Mouse (Mus musculus) neural tube, embryonic 13.5 days (tissue): ENCODE results near the gene Dapk1. TPM values are rescaled to one million over a fixed set of nuclear protein-coding genes. Genes with fewer than 3 reads are reported as not detected.

Source experiments
- ATAC-seq: fragments of 200-750 bp; cut with Nextera tagmentation; 2 replicates; pipeline ENCODE4 v1.8.0; 2017; ENCODE audit warnings: low read depth, mild to moderate bottlenecking, moderate TSS enrichment, moderate library complexity
- H3K27ac ChIP-seq: fragments of 300-500 bp; sonication (generic); replicated peaks from 2 replicates; pipeline ENCODE4 v1.5.1; 2015; ENCODE audit warnings: moderate library complexity, mild to moderate bottlenecking, inconsistent platforms
- H3K27me3 ChIP-seq: fragments of 300-500 bp; sonication (generic); 2 replicates; pipeline ENCODE4 v1.6.1; 2015; ENCODE audit warnings: mild to moderate bottlenecking, inconsistent platforms
- H3K36me3 ChIP-seq: fragments of 300-500 bp; sonication (generic); 2 replicates; pipeline ENCODE4 v1.6.1; 2015; ENCODE audit warnings: mild to moderate bottlenecking, inconsistent platforms
- H3K4me1 ChIP-seq: fragments of 300-500 bp; sonication (generic); replicated peaks from 2 replicates; pipeline ENCODE4 v1.6.1; 2015; ENCODE audit warnings: inconsistent platforms
- H3K4me2 ChIP-seq: fragments of 300-500 bp; sonication (generic); 2 replicates; pipeline ENCODE4 v1.6.1; 2015; ENCODE audit warnings: inconsistent platforms, mild to moderate bottlenecking, moderate library complexity
- H3K4me3 ChIP-seq: fragments of 300-500 bp; sonication (generic); 2 replicates; pipeline ENCODE4 v1.5.1; 2015; ENCODE audit warnings: mild to moderate bottlenecking, inconsistent platforms
- H3K9ac ChIP-seq: fragments of 300-500 bp; sonication (generic); 2 replicates; pipeline ENCODE4 v1.6.1; 2015; ENCODE audit warnings: moderate library complexity, mild to moderate bottlenecking, inconsistent platforms
- H3K9me3 ChIP-seq: fragments of 300-500 bp; sonication (generic); 2 replicates; pipeline ENCODE4 v1.6.1; 2016; ENCODE audit warnings: inconsistent platforms
- WGBS: fragments of 180-500 bp; shearing (Covaris S2); methylation state at CpG from one replicate; pipeline ENCODE4 v1.1.7; 2015; 5-methylcytosine and 5-hydroxymethylcytosine counted together
- polyA plus RNA-seq: library from polyadenylated mRNA; unstranded; fragments of >200 nt; fragmentation: Nextera tagmentation; extraction: Ambion mirVana; gene quantifications from 2 replicates; pipeline ENCODE4 v1.2.1, GENCODE M21; 2015

The Dapk1 gene
- polyA plus RNA-seq, 1 experiment from 2014 or later, result 35.1 TPM

- H3K27ac ChIP-seq, result peak overlapping the region; percentile 6
- ATAC-seq, result no peak
These were observed 106.1 kb downstream of the Dapk1 start for GRCm38 (mm10) chr13:60707541-60708468.

DNA sequence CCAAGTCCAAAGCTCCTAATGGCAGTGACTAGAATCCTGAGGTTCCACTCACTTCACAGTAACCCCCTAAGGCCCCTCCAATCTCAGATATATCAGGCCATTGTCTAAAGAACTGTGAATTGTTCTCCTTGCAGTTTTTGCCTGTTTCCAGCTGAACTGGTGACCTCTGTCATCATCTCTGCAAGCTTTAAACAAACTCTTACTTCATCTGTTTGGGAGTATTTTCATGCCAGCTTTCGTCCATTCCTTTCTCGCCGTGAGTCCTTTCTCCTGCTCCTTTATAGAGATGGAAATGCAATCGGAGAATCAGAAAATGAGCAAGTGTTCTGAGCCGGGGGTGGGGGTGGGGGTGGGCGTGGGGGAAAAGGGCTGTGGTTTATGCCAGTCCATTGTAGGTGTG is 107.4 kb downstream of the Dapk1 start:
- Histone ChIP-seq H3K27ac (no peak overlapping the region), H3K9me3 (no peaks in the 10 kb centered on the region), H3K4me1 (peaks cover 23% of the 10 kb centered on the region), H3K4me3 (no peak overlapping the region), H3K36me3 (no peaks in the 10 kb centered on the region), H3K4me2 (no peak overlapping the region), H3K27me3 (no peaks in the 10 kb centered on the region), H3K9ac (no peak overlapping the region)
- ATAC-seq, result no peak
- 67% methylated on average over 6 of the region's 6 CpGs for WGBS

More at GRCm38 (mm10) chr13:60707541-60708468, 106.1 kb downstream of the Dapk1 start:
- H3K36me3 ChIP-seq, result no peaks in the 10 kb centered on the region
- H3K4me2 ChIP-seq, result no peak overlapping the region
- WGBS, result 52% methylated on average over 16 of the region's 16 CpGs
- H3K9ac ChIP-seq, result 0 out of 2 replicates have a peak overlapping the region, but pooled peaks have one; percentile 0
- no peaks in the 10 kb centered on the region for H3K27me3 ChIP-seq
- H3K4me1 ChIP-seq, result peaks cover 23% of the 10 kb centered on the region
- H3K4me3 ChIP-seq, result no peak overlapping the region
- no peaks in the 10 kb centered on the region for H3K9me3 ChIP-seq

DNA sequence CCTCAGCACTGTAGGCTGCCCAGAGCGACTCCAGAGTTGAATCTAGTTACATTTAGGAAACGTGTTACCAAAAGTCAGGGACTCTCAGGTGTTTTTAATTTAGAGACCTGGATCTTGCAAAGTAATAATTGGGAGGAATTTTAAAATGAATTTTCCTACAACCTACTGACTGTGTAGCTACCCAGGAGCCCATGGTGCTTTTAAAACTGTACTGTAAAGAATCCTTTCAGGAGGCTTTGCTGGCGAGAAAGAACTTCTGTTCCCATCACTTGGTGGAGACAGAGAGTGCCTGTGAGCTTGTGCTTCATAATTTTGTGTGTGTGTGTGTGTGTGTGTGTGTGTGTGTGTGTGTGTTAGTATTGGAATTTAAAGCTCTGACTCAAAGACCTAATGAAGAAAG is 109.2 kb downstream of the Dapk1 start:
- Histone ChIP-seq H3K36me3 (no peaks in the 10 kb centered on the region), H3K4me1 (peaks cover 23% of the 10 kb centered on the region), H3K9me3 (no peaks in the 10 kb centered on the region), H3K27me3 (no peaks in the 10 kb centered on the region), H3K27ac (no peak overlapping the region), H3K4me2 (no peak overlapping the region), H3K4me3 (no peak overlapping the region), H3K9ac (no peak overlapping the region)
- WGBS, result 84% methylated on average over 3 of the region's 3 CpGs
- no peak for ATAC-seq

DNA sequence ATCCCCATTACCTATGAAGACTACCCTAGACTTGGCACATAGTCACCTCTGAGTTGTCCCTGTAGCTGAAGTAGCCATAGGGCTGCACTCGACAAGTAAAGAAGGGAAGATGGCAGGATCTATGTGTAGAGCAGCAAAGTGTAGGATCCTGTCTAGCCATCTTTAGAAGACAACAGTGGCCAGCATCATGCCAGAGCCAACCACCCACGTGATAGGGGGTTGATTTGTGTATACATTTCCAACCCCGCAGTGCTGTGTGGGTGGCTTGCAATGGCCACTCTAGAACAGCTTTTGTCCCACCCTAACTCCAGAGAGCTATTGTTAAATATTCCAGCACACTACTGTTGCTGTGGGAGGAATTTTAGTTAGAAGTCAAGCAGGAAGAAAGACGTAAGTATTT is 111.8 kb downstream of the Dapk1 start:
- no peak overlapping the region for H3K9ac ChIP-seq
- H3K27ac ChIP-seq, result no peak overlapping the region
- H3K36me3 ChIP-seq, result peaks cover 17% of the 10 kb centered on the region
- 0 out of 2 replicates have a peak, but pooled peaks cover 4% of the 10 kb centered on the region for H3K4me1 ChIP-seq
- H3K4me2 ChIP-seq, result no peak overlapping the region
- H3K4me3 ChIP-seq, result no peak overlapping the region
- 91% methylated on average over 4 of the region's 4 CpGs for WGBS
- no peak for ATAC-seq
- H3K9me3 ChIP-seq, result no peaks in the 10 kb centered on the region
- H3K27me3 ChIP-seq, result no peaks in the 10 kb centered on the region

- no peak overlapping the region for H3K27ac ChIP-seq
- H3K4me2 ChIP-seq, result no peak overlapping the region
- H3K4me3 ChIP-seq, result no peak overlapping the region
- H3K27me3 ChIP-seq, result no peaks in the 10 kb centered on the region
- H3K9me3 ChIP-seq, result no peaks in the 10 kb centered on the region
- WGBS, result 85% methylated on average over 3 of the region's 3 CpGs
- ATAC-seq, result no peak
- H3K36me3 ChIP-seq, result peaks cover 40% of the 10 kb centered on the region
- H3K4me1 ChIP-seq, result 0 out of 2 replicates have a peak, but pooled peaks cover 4% of the 10 kb centered on the region
- H3K9ac ChIP-seq, result no peak overlapping the region
These were observed 114.4 kb downstream of the Dapk1 start for GRCm38 (mm10) chr13:60716107-60716506.

DNA sequence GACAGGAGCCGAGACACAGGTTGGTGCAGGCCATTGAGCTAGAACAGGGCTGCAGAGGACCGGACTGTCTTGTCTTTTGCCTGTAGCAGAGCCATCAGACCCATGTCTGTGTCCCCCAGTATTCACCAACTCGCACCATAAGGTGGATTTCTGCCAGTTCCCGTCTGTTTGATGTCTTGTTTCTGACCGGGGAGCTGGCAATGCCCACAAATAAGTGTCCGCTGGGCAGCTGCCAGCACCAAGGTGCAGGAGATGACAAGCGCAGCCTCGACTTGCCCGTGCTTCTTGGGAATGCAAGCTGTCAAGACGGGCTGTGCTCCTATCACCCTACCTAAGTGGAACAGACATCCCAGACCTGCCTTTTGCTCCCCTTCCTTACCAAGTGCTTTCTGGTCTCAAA is 115.7 kb downstream of the Dapk1 start:
- 87% methylated on average over 10 of the region's 10 CpGs for WGBS
- no peak overlapping the region for H3K4me3 ChIP-seq
- H3K36me3 ChIP-seq, result peaks cover 51% of the 10 kb centered on the region
- ATAC-seq, result no peak
- H3K4me1 ChIP-seq, result no peaks in the 10 kb centered on the region
- no peak overlapping the region for H3K9ac ChIP-seq
- no peaks in the 10 kb centered on the region for H3K9me3 ChIP-seq
- no peak overlapping the region for H3K27ac ChIP-seq
- no peak overlapping the region for H3K4me2 ChIP-seq
- no peaks in the 10 kb centered on the region for H3K27me3 ChIP-seq

DNA sequence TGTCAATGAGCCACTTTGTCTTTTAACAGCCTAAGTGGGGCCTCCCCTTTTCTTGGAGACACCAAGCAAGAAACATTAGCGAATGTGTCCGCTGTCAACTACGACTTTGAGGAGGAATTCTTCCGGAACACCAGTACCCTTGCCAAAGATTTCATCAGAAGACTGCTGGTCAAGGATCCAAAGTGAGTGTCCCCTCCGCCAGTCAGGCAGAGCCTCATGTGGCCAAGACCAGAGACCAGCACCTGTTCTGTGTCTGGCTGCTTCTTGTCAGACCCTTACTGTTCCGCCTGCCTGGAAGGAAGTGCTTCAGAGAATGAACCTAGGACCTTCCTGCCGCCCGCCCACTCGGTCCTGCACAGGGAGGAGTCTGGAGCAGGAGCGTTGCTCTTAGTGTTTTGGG is 117.8 kb downstream of the Dapk1 start:
- Histone ChIP-seq H3K36me3 (peaks cover 72% of the 10 kb centered on the region), H3K4me1 (no peaks in the 10 kb centered on the region), H3K27ac (no peak overlapping the region), H3K4me2 (no peak overlapping the region), H3K27me3 (no peaks in the 10 kb centered on the region), H3K9ac (no peak overlapping the region), H3K9me3 (no peaks in the 10 kb centered on the region), H3K4me3 (no peak overlapping the region)
- WGBS, result 91% methylated on average over 10 of the region's 10 CpGs
- ATAC-seq, result no peak

DNA sequence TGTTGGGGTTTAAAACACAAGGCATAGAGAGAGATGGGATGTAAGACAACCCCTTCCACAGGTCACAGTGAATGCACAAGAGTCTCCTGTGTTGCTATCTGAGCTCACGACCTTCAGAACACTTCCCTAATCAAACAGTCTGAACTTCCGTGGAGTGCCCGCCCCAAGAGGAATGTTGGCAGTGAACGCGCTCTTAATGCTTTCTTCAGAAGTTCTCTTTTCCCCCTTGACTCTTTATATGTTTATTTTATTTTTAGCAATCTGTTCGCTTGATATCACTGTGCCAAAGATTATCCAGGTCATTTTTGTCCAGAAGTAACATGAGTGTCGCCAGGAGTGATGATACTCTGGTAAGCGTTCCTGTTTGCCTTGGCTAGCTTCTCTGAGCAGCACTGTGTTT is 121.0 kb downstream of the Dapk1 start:
- Histone ChIP-seq H3K36me3 (peaks cover 91% of the 10 kb centered on the region), H3K9ac (no peak overlapping the region), H3K4me1 (no peaks in the 10 kb centered on the region), H3K9me3 (no peaks in the 10 kb centered on the region), H3K27ac (no peak overlapping the region), H3K27me3 (no peaks in the 10 kb centered on the region), H3K4me3 (no peak overlapping the region), H3K4me2 (no peak overlapping the region)
- no peak for ATAC-seq
- 92% methylated on average over 8 of the region's 8 CpGs for WGBS

- Histone ChIP-seq H3K4me3 (no peak overlapping the region), H3K4me1 (no peaks in the 10 kb centered on the region), H3K4me2 (no peak overlapping the region), H3K9me3 (no peaks in the 10 kb centered on the region), H3K36me3 (peaks cover 92% of the 10 kb centered on the region), H3K9ac (no peak overlapping the region), H3K27me3 (no peaks in the 10 kb centered on the region), H3K27ac (no peak overlapping the region; the same call in 1 of the 2 replicates)
- no peak for ATAC-seq
- WGBS, result 95% methylated on average over 9 of the region's 9 CpGs
These were observed 126.7 kb downstream of the Dapk1 start for GRCm38 (mm10) chr13:60728276-60729054.

DNA sequence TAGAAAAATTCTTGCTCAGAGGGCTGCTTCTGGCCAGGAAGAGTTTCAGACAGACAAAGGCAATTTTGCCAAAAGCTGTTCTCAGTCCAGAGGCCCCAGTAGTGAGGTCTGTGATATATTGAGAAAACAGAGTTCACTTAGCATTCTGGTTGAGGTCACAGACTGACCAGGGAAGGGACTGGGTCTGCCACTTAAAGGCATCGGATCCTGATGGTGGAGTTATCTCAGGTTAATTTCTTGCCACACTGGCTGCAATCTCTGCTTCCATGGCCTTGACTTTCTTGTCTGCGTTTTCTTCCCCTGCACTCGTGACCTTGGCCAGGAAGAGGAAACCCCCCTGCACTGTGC is 127.3 kb downstream of the Dapk1 start:
- H3K4me2 ChIP-seq, result no peak overlapping the region
- ATAC-seq, result no peak
- no peak overlapping the region for H3K4me3 ChIP-seq
- no peaks in the 10 kb centered on the region for H3K27me3 ChIP-seq
- H3K4me1 ChIP-seq, result no peaks in the 10 kb centered on the region
- H3K9me3 ChIP-seq, result no peaks in the 10 kb centered on the region
- 82% methylated on average over 3 of the region's 3 CpGs for WGBS
- H3K36me3 ChIP-seq, result peaks cover 92% of the 10 kb centered on the region
- no peak overlapping the region for H3K27ac ChIP-seq
- H3K9ac ChIP-seq, result no peak overlapping the region

DNA sequence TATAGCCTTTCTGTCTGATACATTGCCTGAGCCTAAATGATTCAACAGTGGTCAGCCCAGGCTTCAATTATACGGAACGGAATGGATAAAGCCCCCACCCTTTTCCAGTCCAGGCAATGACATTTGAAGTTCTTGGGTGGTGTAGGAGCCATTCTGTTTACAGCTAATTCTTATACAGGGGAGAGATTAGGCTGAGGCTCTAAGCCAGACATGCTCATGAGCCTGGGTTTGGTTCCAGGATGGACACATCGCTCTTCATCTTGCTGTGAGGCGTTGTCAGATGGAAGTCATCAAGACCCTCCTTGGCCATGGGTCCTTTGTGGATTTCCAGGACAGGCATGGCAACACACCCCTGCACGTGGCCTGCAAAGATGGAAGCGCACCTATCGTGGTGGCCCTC is 128.8 kb downstream of the Dapk1 start:
- Histone ChIP-seq H3K27me3 (no peaks in the 10 kb centered on the region), H3K27ac (no peak overlapping the region), H3K9me3 (no peaks in the 10 kb centered on the region), H3K4me1 (no peaks in the 10 kb centered on the region), H3K4me3 (no peak overlapping the region), H3K36me3 (peaks cover 93% of the 10 kb centered on the region), H3K9ac (no peak overlapping the region), H3K4me2 (no peak overlapping the region)
- no peak for ATAC-seq
- WGBS, result 94% methylated on average over 7 of the region's 7 CpGs

DNA sequence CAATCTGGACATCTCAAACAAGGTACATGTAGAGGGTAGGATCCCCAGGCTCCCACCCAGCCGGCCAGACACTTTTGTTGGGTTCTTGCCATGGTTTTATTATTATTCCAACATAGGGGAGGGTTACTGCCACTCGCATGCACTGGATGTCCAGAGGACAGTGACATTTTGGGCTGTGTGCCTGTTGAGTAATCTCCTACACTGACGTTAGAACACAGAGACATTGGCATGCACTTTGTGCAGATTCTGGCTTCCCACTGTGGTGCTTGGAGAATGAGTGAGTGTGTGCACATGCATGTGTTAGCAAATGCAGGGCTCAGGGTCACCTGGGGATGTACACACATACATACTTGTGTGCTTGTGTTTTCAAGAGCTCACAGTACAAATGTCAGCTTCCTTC is 129.3 kb downstream of the Dapk1 start:
- peaks cover 93% of the 10 kb centered on the region for H3K36me3 ChIP-seq
- H3K4me3 ChIP-seq, result no peak overlapping the region
- no peaks in the 10 kb centered on the region for H3K27me3 ChIP-seq
- WGBS, result 87% methylated on average over 3 of the region's 3 CpGs
- H3K4me1 ChIP-seq, result no peaks in the 10 kb centered on the region
- ATAC-seq, result no peak
- no peak overlapping the region for H3K27ac ChIP-seq
- no peak overlapping the region for H3K9ac ChIP-seq
- H3K4me2 ChIP-seq, result no peak overlapping the region
- H3K9me3 ChIP-seq, result no peaks in the 10 kb centered on the region
